12 mouse cellular contexts compared by ENCODE assay signal in genomic region chr5:75164688-75165087, GRCm38 (mm10). TPM values are rescaled to one million over a fixed set of nuclear protein-coding genes. Genes with fewer than 3 reads are reported as not detected.
A peak's percentile ranks its signal among the peaks of the same experiment; 100 is the strongest.
DNase-seq lines count a peak whose midpoint lies in the region; ATAC-seq lines count a peak whose summit lies in the region.
"Had no signal": no experiment of that assay in that cellular context is flagged by ENCODE, and none has a peak within 500 bp of the region (broad histone marks: within the 10 kb centered on the region; RNA-seq: fewer than 3 reads in every experiment).

No protein-coding gene starts in this region.

- no peak overlapping the region for H3K9ac ChIP-seq in kidney, embryonic 15.5 days
- H3K9ac ChIP-seq: neural tube, embryonic 12.5 days; stomach, embryonic 15.5 days had no signal

- no peak overlapping the region for H3K4me2 ChIP-seq in kidney, embryonic 15.5 days
- H3K4me2 ChIP-seq: neural tube, embryonic 12.5 days; stomach, embryonic 15.5 days had no signal

- H3K9me3 ChIP-seq in kidney, embryonic 15.5 days (replicated peaks) = no peaks in the 10 kb centered on the region
- H3K9me3 ChIP-seq: megakaryocyte, embryonic 14.5 days; neural tube, embryonic 12.5 days; stomach, embryonic 15.5 days had no signal

- no peaks in the 10 kb centered on the region for H3K4me1 ChIP-seq in kidney, embryonic 15.5 days
- H3K4me1 ChIP-seq: megakaryocyte, embryonic 14.5 days; neural tube, embryonic 12.5 days had no signal

- no peak for ATAC-seq in kidney, embryonic 15.5 days (replicated peaks; ENCODE audit: low FRiP score)

- H3K36me3 ChIP-seq in kidney, embryonic 15.5 days = peaks cover 56% of the 10 kb centered on the region
- H3K36me3 ChIP-seq: neural tube, embryonic 12.5 days had no signal

- no peak overlapping the region for H3K27ac ChIP-seq in kidney, embryonic 15.5 days
- H3K27ac ChIP-seq: neural tube, embryonic 12.5 days; stomach, embryonic 15.5 days had no signal

- H3K4me3 ChIP-seq in kidney, embryonic 15.5 days (replicated peaks) = no peak overlapping the region
- H3K4me3 ChIP-seq: megakaryocyte, embryonic 14.5 days; neural tube, embryonic 12.5 days; stomach, embryonic 15.5 days had no signal

- DNase-seq in kidney, postnatal 10 days = peak; percentile 54
- peak; percentile 49 for DNase-seq in thymus, postnatal 4 days
- DNase-seq in thymus, postnatal 25 days = no peak
- peak; percentile 26 for DNase-seq in embryo, embryonic 9.5 days (ENCODE audit: extremely low spot score)
- DNase-seq in urinary bladder, postnatal 36 days (ENCODE audit: low spot score in 2 of 2) = no peak
- DNase-seq in ovary, adult 18-20 months (ENCODE audit: low spot score) = no peak
- DNase-seq: cerebellum, postnatal 25 days; right cerebral cortex, postnatal 14 days had no signal

- no peaks in the 10 kb centered on the region for H3K27me3 ChIP-seq in kidney, embryonic 15.5 days
- H3K27me3 ChIP-seq: neural tube, embryonic 12.5 days; stomach, embryonic 15.5 days had no signal

- 80% methylated on average over 4 of the region's 4 CpGs for WGBS in kidney, embryonic 15.5 days

RNA-seq across cellular contexts. Expression of gene Pdgfra, which starts 12.6 kb away (rescaled TPM):
- polyA plus RNA-seq in kidney, embryonic 15.5 days (2015; fragmentation: Nextera tagmentation; extraction: Ambion mirVana) = 40.0 and 47.3 TPM in 2 replicates

Comparison
In these comparisons a context has a peak if more than half of its experiments do, and no peak if none do; other contexts are left out.
1. DNase-seq: peak in kidney, postnatal 10 days (single experiment), thymus, postnatal 4 days (single experiment) and embryo, embryonic 9.5 days (single experiment); none in thymus, postnatal 25 days (single experiment), urinary bladder, postnatal 36 days (0 of 2) and ovary, adult 18-20 months (single experiment).